Mouse (Mus musculus): Measurements from ENCODE around the gene Zfp982.
"Not testable (repeated sequence)": the region's sequence is repeated elsewhere in the genome, so short reads cannot be mapped to it uniquely, and the experiment has no call there.

DNA sequence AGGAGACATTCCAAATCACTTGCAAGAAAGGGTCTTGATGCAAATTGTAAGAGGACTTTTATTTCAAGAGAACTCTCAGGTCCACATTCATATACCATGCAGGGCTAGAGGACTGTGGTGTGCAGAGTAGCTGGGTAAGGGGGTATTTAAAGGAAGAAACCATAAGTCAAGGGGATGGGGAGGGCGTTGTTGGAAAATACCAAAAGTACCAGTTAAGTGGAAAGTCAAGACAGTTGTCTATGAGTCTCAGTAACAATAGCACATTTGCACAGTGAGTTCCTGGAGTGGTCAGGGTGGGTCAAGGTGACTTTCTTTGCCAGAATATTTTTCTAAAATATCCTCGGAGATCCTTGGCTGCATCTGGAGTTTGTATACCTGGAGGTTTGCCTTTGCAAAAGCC is 42.2 kb upstream of the Zfp982 start:
- not testable (repeated sequence) for TF ChIP-seq CTCF, EP300 (IDR thresholded peaks at IDR 0.05; ENCODE audit: low read depth)

Measured in liver, postnatal 0 days (tissue).